Mouse (Mus musculus) lung, postnatal 0 days (tissue): Measurements from ENCODE around the gene Pgm5. TPM values are rescaled to one million over a fixed set of nuclear protein-coding genes. Genes with fewer than 3 reads are reported as not detected.
A peak's percentile ranks its signal among the peaks of the same experiment; 100 is the strongest.

Experiments
- ATAC-seq: fragments of 200-750 bp; cut with Nextera tagmentation; 2 replicates; pipeline ENCODE4 v1.8.0; 2017; ENCODE audit warnings: moderate library complexity
- DNase-seq: peaks from one replicate; pipeline ENCODE4 v3.0.0-alpha.2; 2016; ENCODE audit warnings: low spot score
- H3K27ac ChIP-seq: fragments of 300-500 bp; sonication (generic); 2 replicates; pipeline ENCODE4 v1.5.1; 2014; ENCODE audit warnings: antibody characterized with exemption, mild to moderate bottlenecking, low read length, mixed read lengths
- H3K27me3 ChIP-seq: fragments of 300-500 bp; sonication (generic); replicated peaks from 2 replicates; pipeline ENCODE4 v1.6.1; 2014; ENCODE audit warnings: low read length, mixed read lengths; ENCODE audit not compliant: insufficient read depth
- H3K36me3 ChIP-seq: fragments of 300-500 bp; sonication (generic); 2 replicates; pipeline ENCODE4 v1.6.1; 2014; ENCODE audit warnings: low read length, mixed read lengths; ENCODE audit not compliant: insufficient read depth
- H3K4me1 ChIP-seq: fragments of 300-500 bp; sonication (generic); 2 replicates; pipeline ENCODE4 v1.6.1; 2014; ENCODE audit warnings: antibody characterized with exemption, low read depth, low read length, mixed read lengths; ENCODE audit not compliant: insufficient read depth
- H3K4me2 ChIP-seq: fragments of 300-500 bp; sonication (generic); replicated peaks from 2 replicates; pipeline ENCODE4 v1.6.1; 2014; ENCODE audit warnings: low read depth, mild to moderate bottlenecking, low read length, moderate library complexity, mixed read lengths
- H3K4me3 ChIP-seq: fragments of 300-500 bp; sonication (generic); 2 replicates; pipeline ENCODE4 v1.5.1; 2014; ENCODE audit warnings: low read depth, low read length
- H3K9ac ChIP-seq: fragments of 300-500 bp; sonication (generic); replicated peaks from 2 replicates; pipeline ENCODE4 v1.6.1; 2014; ENCODE audit warnings: low read depth, mild to moderate bottlenecking
- H3K9me3 ChIP-seq: fragments of 300-500 bp; sonication (generic); 2 replicates; pipeline ENCODE4 v1.6.1; 2016; ENCODE audit warnings: low read length, mixed read lengths
- CTCF ChIP-seq: IDR thresholded peaks from 2 replicates; pipeline ENCODE4 v1.5.1; 2016; ENCODE audit warnings: antibody characterized with exemption, mild to moderate bottlenecking
- EP300 ChIP-seq: IDR thresholded peaks from 2 replicates; pipeline ENCODE4 v1.6.1; 2016; ENCODE audit warnings: antibody characterized with exemption, mild to moderate bottlenecking, control low read depth
- WGBS: fragments of 180-500 bp; shearing (Covaris S2); extraction: QIAGEN DNeasy Blood & Tissue Kit; methylation state at CpG from one replicate; pipeline ENCODE4 v1.1.7; 2014; 5-methylcytosine and 5-hydroxymethylcytosine counted together
- polyA plus RNA-seq: library from polyadenylated mRNA; unstranded; fragments of >200 nt; fragmentation: Nextera tagmentation; extraction: Ambion mirVana; gene quantifications from 2 replicates; pipeline ENCODE4 v1.2.1, GENCODE M21; 2015

The Pgm5 gene
- polyA plus RNA-seq, 1 experiment from 2014 or later = 3.4 TPM

DNA sequence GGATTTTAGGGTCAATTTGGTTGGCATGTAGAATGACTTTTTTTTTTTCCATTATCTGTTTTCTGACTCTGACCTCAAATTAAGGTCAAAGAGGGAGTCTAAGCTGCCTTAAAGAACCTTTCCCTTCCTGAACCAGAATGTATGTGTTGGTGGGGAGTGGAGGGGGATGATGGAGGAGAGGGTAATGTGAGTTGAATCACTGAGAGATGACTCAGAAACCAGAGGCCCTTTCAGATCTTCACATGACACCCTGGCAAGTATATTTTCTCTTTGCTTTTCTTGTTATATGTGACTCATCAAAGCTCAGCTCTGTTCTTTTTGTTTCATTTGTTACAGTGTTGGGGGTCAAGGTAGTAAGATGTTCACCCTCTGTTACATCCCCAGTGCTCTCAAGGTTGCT lies 141.2 kb downstream of the Pgm5 start:
- Histone ChIP-seq H3K27me3 (no peaks in the 10 kb centered on the region), H3K9ac (no peak overlapping the region), H3K27ac (no peak overlapping the region), H3K4me1 (no peaks in the 10 kb centered on the region), H3K9me3 (no peaks in the 10 kb centered on the region), H3K36me3 (no peaks in the 10 kb centered on the region), H3K4me3 (no peak overlapping the region), H3K4me2 (no peak overlapping the region)
- TF ChIP-seq EP300 (no peak), CTCF (no peak)
- no peak for ATAC-seq
- DNase-seq = no peak

DNA sequence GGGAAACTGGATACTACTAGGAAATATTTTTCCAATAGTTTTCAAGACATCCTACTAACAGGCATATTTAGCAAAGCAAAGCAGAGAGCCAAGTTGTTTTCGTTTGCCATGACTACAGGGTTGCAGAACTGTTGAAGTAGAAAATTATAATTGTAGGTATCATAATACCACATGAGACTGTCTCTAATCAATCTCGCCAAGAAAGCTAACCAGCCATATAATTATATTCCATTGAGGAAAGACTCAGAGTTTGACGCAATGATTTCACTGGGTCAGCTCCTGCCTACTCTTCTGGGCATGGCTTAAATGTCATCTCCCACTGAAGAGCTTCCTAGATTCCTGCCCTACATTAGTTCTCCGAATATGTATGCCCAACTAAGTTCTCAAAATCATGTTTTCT lies 142.2 kb downstream of the Pgm5 start:
- 76% methylated on average over 4 of the region's 4 CpGs for WGBS
- Histone ChIP-seq H3K4me3 (no peak overlapping the region), H3K9me3 (no peaks in the 10 kb centered on the region), H3K27me3 (no peaks in the 10 kb centered on the region), H3K36me3 (no peaks in the 10 kb centered on the region), H3K4me1 (no peaks in the 10 kb centered on the region), H3K9ac (no peak overlapping the region), H3K27ac (no peak overlapping the region), H3K4me2 (no peak overlapping the region)
- no peak for ATAC-seq
- TF ChIP-seq EP300 (no peak), CTCF (no peak)
- DNase-seq = no peak

DNA sequence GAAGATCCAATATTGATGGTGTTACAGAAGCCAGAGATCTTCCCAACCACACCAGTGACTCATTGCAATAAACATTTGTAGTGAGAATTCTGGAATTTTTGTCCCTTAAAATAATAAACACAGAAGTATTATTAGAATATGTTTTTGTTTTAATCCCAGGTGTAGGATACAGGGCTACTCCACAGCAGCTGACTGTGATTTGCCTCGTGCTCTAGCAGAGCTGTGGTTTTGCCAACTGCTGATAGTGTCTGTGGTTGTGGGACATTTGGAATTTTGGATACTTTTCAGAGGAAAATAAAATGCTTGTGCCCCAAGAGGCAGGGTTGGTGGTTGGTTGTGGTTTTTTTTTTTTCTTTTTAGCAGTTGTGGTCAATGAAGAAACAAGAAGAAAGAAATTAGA lies 143.6 kb downstream of the Pgm5 start:
- H3K36me3 ChIP-seq = no peaks in the 10 kb centered on the region

DNA sequence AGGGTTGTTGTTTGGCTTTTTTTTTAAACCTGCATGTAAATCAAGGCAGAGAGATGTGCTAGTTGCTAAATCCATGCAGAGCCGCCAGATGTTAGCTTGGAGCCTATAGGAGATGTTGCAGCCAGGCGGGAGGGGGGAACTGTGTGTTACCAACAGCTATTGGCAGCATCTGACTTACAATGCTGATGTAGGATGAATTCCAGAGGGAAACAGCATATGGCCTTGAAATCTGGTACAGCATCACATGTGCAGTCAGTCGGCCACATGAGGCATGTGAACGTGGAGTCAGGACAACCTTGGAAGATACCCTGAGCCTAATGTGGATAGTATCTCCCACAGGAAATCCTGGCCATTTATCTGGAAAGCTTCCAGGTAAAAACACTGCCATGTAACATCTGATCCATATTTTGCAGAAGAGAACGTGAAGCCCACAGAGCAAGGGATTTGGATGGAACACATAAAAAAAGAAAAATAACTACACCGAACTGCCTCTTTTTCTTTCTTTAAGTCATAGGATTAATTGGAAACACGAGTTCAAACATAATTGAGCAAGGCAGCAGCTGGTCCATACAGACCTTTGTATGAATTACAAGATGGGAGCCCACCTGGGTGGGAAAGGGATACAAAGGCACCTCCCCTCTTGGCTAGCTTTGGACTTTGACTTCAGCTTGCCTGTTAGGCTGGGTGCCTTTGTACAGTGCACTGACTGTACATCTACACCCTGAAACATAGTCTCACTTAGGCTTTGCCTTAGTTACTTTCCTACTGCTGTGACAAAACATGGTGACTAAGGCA lies 145.2 kb downstream of the Pgm5 start:
- Histone ChIP-seq H3K27ac (no peak overlapping the region), H3K4me3 (no peak overlapping the region), H3K9ac (no peak overlapping the region), H3K4me1 (no peaks in the 10 kb centered on the region), H3K4me2 (no peak overlapping the region), H3K27me3 (no peaks in the 10 kb centered on the region), H3K9me3 (no peaks in the 10 kb centered on the region), H3K36me3 (no peaks in the 10 kb centered on the region)
- TF ChIP-seq EP300 = no peak
- WGBS = 63% methylated on average over 7 of the region's 7 CpGs
- ATAC-seq (no peak), DNase-seq (no peak)

More for the DNA sequence above, 143.6 kb downstream of the Pgm5 start:
- Histone ChIP-seq H3K4me2 (no peak overlapping the region), H3K27ac (no peak overlapping the region), H3K4me3 (no peak overlapping the region), H3K27me3 (no peaks in the 10 kb centered on the region), H3K9me3 (no peaks in the 10 kb centered on the region), H3K4me1 (no peaks in the 10 kb centered on the region), H3K9ac (no peak overlapping the region)
- ATAC-seq = no peak
- no peak for DNase-seq
- WGBS = 41% methylated on average over 1 of the region's 1 CpGs
- TF ChIP-seq CTCF (no peak), EP300 (no peak)

DNA sequence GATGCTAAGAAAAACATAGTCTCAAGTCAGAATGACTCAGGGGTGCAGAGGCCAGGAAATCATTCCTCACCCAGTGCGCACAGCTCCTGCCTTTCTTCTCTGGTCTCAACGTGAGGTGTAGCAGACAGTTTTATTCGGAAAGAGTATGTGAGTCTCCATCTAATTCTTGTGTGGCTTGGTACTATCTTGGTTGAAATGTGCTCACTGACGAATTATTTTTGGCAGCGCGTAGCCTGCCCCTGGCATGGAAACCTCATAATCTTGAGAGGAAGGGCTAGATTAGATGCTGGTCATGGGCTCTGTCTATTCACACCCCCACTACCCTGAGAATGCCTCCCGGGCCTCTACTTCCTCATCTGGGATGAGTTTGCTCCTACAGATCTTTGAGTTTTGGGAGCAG lies 153.6 kb downstream of the Pgm5 start:
- Histone ChIP-seq H3K4me1 (peaks cover 12% of the 10 kb centered on the region; the same call in 1 of the 2 replicates), H3K9me3 (no peaks in the 10 kb centered on the region), H3K4me2 (no peak overlapping the region), H3K27ac (no peak overlapping the region), H3K9ac (no peak overlapping the region), H3K4me3 (no peak overlapping the region), H3K27me3 (no peaks in the 10 kb centered on the region), H3K36me3 (no peaks in the 10 kb centered on the region)
- TF ChIP-seq CTCF = no peak
- TF ChIP-seq EP300 = no peak
- ATAC-seq (no peak), DNase-seq (no peak)
- 72% methylated on average over 7 of the region's 7 CpGs for WGBS

DNA sequence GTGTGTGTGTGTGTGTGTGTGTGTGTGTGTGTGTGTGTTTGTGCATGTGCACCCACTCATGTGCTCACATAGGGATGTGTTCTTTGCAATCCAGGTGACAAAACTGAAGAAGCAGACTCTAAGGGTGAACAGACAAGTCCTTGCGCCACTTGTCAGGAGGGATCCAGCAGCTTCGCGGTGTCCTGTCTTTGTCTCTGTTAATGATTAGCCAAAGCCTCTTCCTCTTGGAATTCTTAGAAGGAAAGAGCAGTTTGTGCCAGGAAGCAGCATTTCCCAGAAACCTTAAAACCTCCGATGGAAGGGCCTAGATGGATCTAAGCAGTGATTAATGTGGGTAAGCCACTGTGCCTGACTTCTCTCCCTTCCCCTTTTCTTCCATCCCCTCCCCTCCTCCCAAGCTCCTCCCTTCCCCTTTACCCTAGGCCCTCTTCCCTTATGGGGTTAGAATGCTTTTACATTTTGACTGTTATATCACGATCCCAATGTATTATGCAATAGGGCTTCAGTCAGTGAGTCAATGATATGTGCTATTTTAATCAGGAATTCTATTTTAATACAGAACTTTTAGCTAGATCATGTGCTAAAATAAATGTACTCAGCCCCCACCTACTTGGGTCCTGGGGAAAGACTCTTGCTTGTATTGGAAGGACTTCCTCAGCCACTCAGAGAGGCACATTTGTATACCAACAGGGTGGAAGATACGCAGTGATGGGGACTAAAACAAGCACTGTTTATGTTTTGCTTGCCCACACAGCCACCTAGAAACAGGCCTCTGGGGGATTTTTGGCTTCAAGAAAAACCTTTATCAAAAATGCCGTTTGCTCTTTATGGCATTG lies 154.4 kb downstream of the Pgm5 start:
- TF ChIP-seq EP300 = no peak
- no peak for TF ChIP-seq CTCF
- Histone ChIP-seq H3K4me1 (peaks cover 12% of the 10 kb centered on the region; the same call in 1 of the 2 replicates), H3K4me3 (no peak overlapping the region), H3K9me3 (no peaks in the 10 kb centered on the region), H3K27me3 (no peaks in the 10 kb centered on the region), H3K9ac (no peak overlapping the region), H3K27ac (no peak overlapping the region), H3K4me2 (no peak overlapping the region), H3K36me3 (no peaks in the 10 kb centered on the region)
- ATAC-seq = peak; percentile 29; the same call in 1 of the 2 replicates
- 33% methylated on average over 7 of the region's 7 CpGs for WGBS
- peak; percentile 65 for DNase-seq
